Mouse (Mus musculus) embryonic facial prominence, embryonic 13.5 days (tissue): ENCODE measurements around the gene Col5a1. TPM values are rescaled to one million over a fixed set of nuclear protein-coding genes. Genes with fewer than 3 reads are reported as not detected.

Source experiments
- ATAC-seq: fragments of 200-750 bp; cut with Nextera tagmentation; 2 replicates; pipeline ENCODE4 v1.8.0; 2017; ENCODE audit warnings: low read depth; ENCODE audit not compliant: insufficient number of reproducible peaks, insufficient read depth, low FRiP score, low TSS enrichment
- H3K27ac ChIP-seq: fragments of 300-500 bp; sonication (generic); 2 replicates; pipeline ENCODE4 v1.5.1; 2015; ENCODE audit warnings: moderate library complexity, mild to moderate bottlenecking, inconsistent platforms
- H3K27me3 ChIP-seq: fragments of 300-500 bp; sonication (generic); 2 replicates; pipeline ENCODE4 v1.6.1; 2015; ENCODE audit warnings: mild to moderate bottlenecking, inconsistent platforms
- H3K36me3 ChIP-seq: fragments of 300-500 bp; sonication (generic); 2 replicates; pipeline ENCODE4 v1.6.1; 2015; ENCODE audit warnings: mild to moderate bottlenecking, inconsistent platforms
- H3K4me1 ChIP-seq: fragments of 300-500 bp; sonication (generic); 2 replicates; pipeline ENCODE4 v1.6.1; 2015; ENCODE audit warnings: inconsistent platforms
- H3K4me2 ChIP-seq: fragments of 300-500 bp; sonication (generic); 2 replicates; pipeline ENCODE4 v1.6.1; 2015; ENCODE audit warnings: moderate library complexity, mild to moderate bottlenecking, inconsistent platforms
- H3K4me3 ChIP-seq: fragments of 300-500 bp; sonication (generic); 2 replicates; pipeline ENCODE4 v1.5.1; 2015; ENCODE audit warnings: mild to moderate bottlenecking, inconsistent platforms
- H3K9ac ChIP-seq: fragments of 300-500 bp; sonication (generic); 2 replicates; pipeline ENCODE4 v1.6.1; 2015; ENCODE audit warnings: mild to moderate bottlenecking, inconsistent platforms
- H3K9me3 ChIP-seq: fragments of 300-500 bp; sonication (generic); 2 replicates; pipeline ENCODE4 v1.6.1; 2016; ENCODE audit warnings: inconsistent platforms
- WGBS: fragments of 180-500 bp; shearing (Covaris S2); methylation state at CpG from one replicate; pipeline ENCODE4 v1.1.7; 2015; ENCODE audit warnings: mixed read lengths; 5-methylcytosine and 5-hydroxymethylcytosine counted together
- polyA plus RNA-seq: library from polyadenylated mRNA; unstranded; fragments of >200 nt; fragmentation: Nextera tagmentation; extraction: Ambion mirVana; gene quantifications from 2 replicates; pipeline ENCODE4 v1.2.1, GENCODE M21; 2015

The Col5a1 gene
- polyA plus RNA-seq, 1 experiment from 2014 or later, result 104 TPM

GRCm38 (mm10) chr2:27923718-27924117, 37.5 kb downstream of the Col5a1 start:
- Histone ChIP-seq H3K9me3 (no peaks in the 10 kb centered on the region), H3K4me1 (peaks cover 14% of the 10 kb centered on the region; the same call in 1 of the 2 replicates), H3K4me3 (no peak overlapping the region), H3K4me2 (no peak overlapping the region), H3K9ac (no peak overlapping the region), H3K27ac (no peak overlapping the region), H3K36me3 (peaks cover 49% of the 10 kb centered on the region), H3K27me3 (no peaks in the 10 kb centered on the region)
- WGBS, result 75% methylated on average over 6 of the region's 6 CpGs
- ATAC-seq, result no peak

GRCm38 (mm10) chr2:27924463-27924862, 38.2 kb downstream of the Col5a1 start:
- H3K27ac ChIP-seq, result no peak overlapping the region
- no peak overlapping the region for H3K4me3 ChIP-seq
- H3K4me2 ChIP-seq, result no peak overlapping the region
- H3K9ac ChIP-seq, result no peak overlapping the region
- no peak for ATAC-seq
- 0 out of 2 replicates have a peak, but pooled peaks cover 9% of the 10 kb centered on the region for H3K4me1 ChIP-seq
- H3K36me3 ChIP-seq, result peaks cover 56% of the 10 kb centered on the region
- no peaks in the 10 kb centered on the region for H3K9me3 ChIP-seq
- no peaks in the 10 kb centered on the region for H3K27me3 ChIP-seq
- WGBS, result 87% methylated on average over 3 of the region's 3 CpGs

- Histone ChIP-seq H3K4me2 (no peak overlapping the region), H3K9me3 (no peaks in the 10 kb centered on the region), H3K27ac (no peak overlapping the region), H3K4me1 (peaks cover 24% of the 10 kb centered on the region), H3K4me3 (no peak overlapping the region), H3K27me3 (no peaks in the 10 kb centered on the region), H3K36me3 (peaks cover 73% of the 10 kb centered on the region), H3K9ac (no peak overlapping the region)
- WGBS, result 54% methylated on average over 7 of the region's 7 CpGs
- no peak for ATAC-seq
Measured at GRCm38 (mm10) chr2:27926478-27927165, 40.4 kb downstream of the Col5a1 start.

GRCm38 (mm10) chr2:27930471-27931015, 44.3 kb downstream of the Col5a1 start:
- no peak overlapping the region for H3K4me2 ChIP-seq
- no peaks in the 10 kb centered on the region for H3K9me3 ChIP-seq
- peak overlapping the region; percentile 36; the same call in 1 of the 2 replicates for H3K9ac ChIP-seq
- peaks cover 64% of the 10 kb centered on the region for H3K36me3 ChIP-seq
- H3K27me3 ChIP-seq, result no peaks in the 10 kb centered on the region
- peak overlapping the region; percentile 95 for H3K27ac ChIP-seq
- ATAC-seq, result no peak
- 83% methylated on average over 5 of the region's 5 CpGs for WGBS
- no peak overlapping the region for H3K4me3 ChIP-seq
- peaks cover 61% of the 10 kb centered on the region for H3K4me1 ChIP-seq

- no peaks in the 10 kb centered on the region for H3K9me3 ChIP-seq
- no peak overlapping the region for H3K4me3 ChIP-seq
- peaks cover 63% of the 10 kb centered on the region for H3K36me3 ChIP-seq
- H3K27me3 ChIP-seq, result no peaks in the 10 kb centered on the region
- peak overlapping the region; percentile 95 for H3K27ac ChIP-seq
- no peak overlapping the region for H3K4me2 ChIP-seq
- H3K9ac ChIP-seq, result peak overlapping the region; percentile 36; the same call in 1 of the 2 replicates
- peaks cover 67% of the 10 kb centered on the region for H3K4me1 ChIP-seq
- 56% methylated on average over 6 of the region's 6 CpGs for WGBS
- no peak for ATAC-seq
Measured at GRCm38 (mm10) chr2:27931130-27931529, 44.9 kb downstream of the Col5a1 start.

GRCm38 (mm10) chr2:27931971-27932370, 45.7 kb downstream of the Col5a1 start:
- 17% methylated on average over 3 of the region's 3 CpGs for WGBS
- Histone ChIP-seq H3K36me3 (peaks cover 68% of the 10 kb centered on the region), H3K27ac (peak overlapping the region; percentile 95), H3K4me2 (peak overlapping the region; percentile 23), H3K27me3 (no peaks in the 10 kb centered on the region), H3K9me3 (no peaks in the 10 kb centered on the region), H3K9ac (no peak overlapping the region), H3K4me1 (peaks cover 75% of the 10 kb centered on the region), H3K4me3 (no peak overlapping the region)
- ATAC-seq, result no peak

- Histone ChIP-seq H3K27me3 (no peaks in the 10 kb centered on the region), H3K9ac (peak overlapping the region; percentile 47; the same call in 1 of the 2 replicates), H3K36me3 (peaks cover 70% of the 10 kb centered on the region), H3K9me3 (no peaks in the 10 kb centered on the region), H3K27ac (peak overlapping the region; percentile 95), H3K4me1 (peaks cover 80% of the 10 kb centered on the region), H3K4me2 (0 out of 2 replicates have a peak overlapping the region, but pooled peaks have one; percentile 18), H3K4me3 (peak overlapping the region; percentile 7; the same call in 1 of the 2 replicates)
- WGBS, result 18% methylated on average over 11 of the region's 11 CpGs
- ATAC-seq, result peak; percentile 71
Measured at GRCm38 (mm10) chr2:27934269-27934668, 48.0 kb downstream of the Col5a1 start.

- H3K4me3 ChIP-seq, result 0 out of 2 replicates have a peak overlapping the region, but pooled peaks have one; percentile 7
- H3K36me3 ChIP-seq, result peaks cover 70% of the 10 kb centered on the region
- 88% methylated on average over 9 of the region's 9 CpGs for WGBS
- H3K9ac ChIP-seq, result peak overlapping the region; percentile 47; the same call in 1 of the 2 replicates
- H3K4me2 ChIP-seq, result peak overlapping the region; percentile 18; the same call in 1 of the 2 replicates
- H3K9me3 ChIP-seq, result no peaks in the 10 kb centered on the region
- H3K27me3 ChIP-seq, result no peaks in the 10 kb centered on the region
- H3K4me1 ChIP-seq, result peaks cover 78% of the 10 kb centered on the region
- peak overlapping the region; percentile 95 for H3K27ac ChIP-seq
- ATAC-seq, result no peak
Measured at GRCm38 (mm10) chr2:27934831-27935230, 48.6 kb downstream of the Col5a1 start.

GRCm38 (mm10) chr2:27935441-27935840, 49.2 kb downstream of the Col5a1 start:
- Histone ChIP-seq H3K27ac (peak overlapping the region; percentile 95), H3K4me1 (peaks cover 75% of the 10 kb centered on the region), H3K4me2 (no peak overlapping the region), H3K9ac (peak overlapping the region; percentile 47; the same call in 1 of the 2 replicates), H3K4me3 (no peak overlapping the region), H3K27me3 (no peaks in the 10 kb centered on the region), H3K9me3 (no peaks in the 10 kb centered on the region), H3K36me3 (peaks cover 69% of the 10 kb centered on the region)
- WGBS, result 86% methylated on average over 2 of the region's 2 CpGs
- no peak for ATAC-seq

GRCm38 (mm10) chr2:27936607-27937191, 50.5 kb downstream of the Col5a1 start:
- Histone ChIP-seq H3K4me1 (peaks cover 62% of the 10 kb centered on the region), H3K9ac (no peak overlapping the region), H3K36me3 (peaks cover 69% of the 10 kb centered on the region), H3K4me2 (no peak overlapping the region), H3K4me3 (no peak overlapping the region), H3K27ac (peak overlapping the region; percentile 95), H3K27me3 (no peaks in the 10 kb centered on the region), H3K9me3 (no peaks in the 10 kb centered on the region)
- WGBS, result 80% methylated on average over 9 of the region's 9 CpGs
- ATAC-seq, result no peak

GRCm38 (mm10) chr2:27939433-27939832, 53.2 kb downstream of the Col5a1 start:
- peak overlapping the region; percentile 64 for H3K27ac ChIP-seq
- H3K4me3 ChIP-seq, result no peak overlapping the region
- no peak overlapping the region for H3K4me2 ChIP-seq
- H3K27me3 ChIP-seq, result no peaks in the 10 kb centered on the region
- H3K36me3 ChIP-seq, result peaks cover 76% of the 10 kb centered on the region
- H3K9ac ChIP-seq, result no peak overlapping the region
- H3K9me3 ChIP-seq, result no peaks in the 10 kb centered on the region
- peaks cover 35% of the 10 kb centered on the region for H3K4me1 ChIP-seq
- peak; percentile 61 for ATAC-seq
- 73% methylated on average over 4 of the region's 4 CpGs for WGBS
